9 mouse cellular contexts compared by ENCODE assay signal in the genomic region with DNA sequence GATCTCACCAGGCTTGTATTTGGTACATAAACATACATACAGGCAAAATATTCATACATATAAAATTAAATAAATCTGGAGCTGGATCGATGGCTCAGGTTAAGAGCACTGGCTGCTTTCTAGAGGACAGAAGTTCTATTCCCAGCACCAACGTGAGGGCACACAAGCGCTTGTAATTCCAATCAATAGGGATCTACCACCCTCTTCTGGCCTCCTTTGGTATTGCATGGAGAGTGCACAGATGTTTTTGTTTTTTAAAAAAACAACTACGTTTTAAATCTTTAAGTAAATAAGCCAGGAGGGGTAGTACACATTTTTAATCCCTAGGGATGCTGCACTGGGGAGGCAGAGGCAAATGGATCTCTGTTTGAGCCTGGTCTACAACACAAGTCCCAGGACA. TPM values are rescaled to one million over a fixed set of nuclear protein-coding genes. Genes with fewer than 3 reads are reported as not detected.
DNase-seq lines count a peak whose midpoint lies in the region; ATAC-seq and TF ChIP-seq lines count a peak whose summit lies in the region.
"Had no signal": no experiment of that assay in that cellular context is flagged by ENCODE, and none has a peak within 500 bp of the region (broad histone marks: within the 10 kb centered on the region; RNA-seq: fewer than 3 reads in every experiment).

No protein-coding gene starts in this region.

- H3K36me3 ChIP-seq in midbrain, postnatal 0 days (ENCODE audit: insufficient read depth, low read length), result peaks cover 7% of the 10 kb centered on the region
- H3K36me3 ChIP-seq: hindbrain, embryonic 15.5 days had no signal

- H3K4me3 ChIP-seq in layer of hippocampus, adult 2 months, result no peak overlapping the region
- H3K4me3 ChIP-seq in midbrain, postnatal 0 days (ENCODE audit: low read depth, low read length), result no peak overlapping the region
- H3K4me3 ChIP-seq: hindbrain, embryonic 15.5 days had no signal

- H3K9me3 ChIP-seq in midbrain, postnatal 0 days (ENCODE audit: low read length), result no peaks in the 10 kb centered on the region
- H3K9me3 ChIP-seq: hindbrain, embryonic 15.5 days had no signal

- no peak for ATAC-seq in CD4-positive, CD25-positive, alpha-beta regulatory T cell, adult 4 months
- ATAC-seq in midbrain, postnatal 0 days (ENCODE audit: low FRiP score), result no peak

- H3K4me2 ChIP-seq in midbrain, postnatal 0 days (ENCODE audit: low read depth, low read length, poor library complexity, severe bottlenecking), result no peak overlapping the region
- H3K4me2 ChIP-seq: hindbrain, embryonic 15.5 days had no signal

- H3K27me3 ChIP-seq in midbrain, postnatal 0 days (ENCODE audit: insufficient read depth, low read length), result no peaks in the 10 kb centered on the region
- H3K27me3 ChIP-seq: hindbrain, embryonic 15.5 days had no signal

- TF ChIP-seq CTCF in layer of hippocampus, adult 2 months (conservative IDR thresholded peaks at IDR 0.05), result peak; percentile 86
- peak; percentile 75 for TF ChIP-seq CTCF in midbrain, postnatal 0 days (IDR thresholded peaks at IDR 0.05)

- H3K9ac ChIP-seq in midbrain, postnatal 0 days (replicated peaks; ENCODE audit: low read length, poor library complexity, severe bottlenecking), result no peak overlapping the region
- H3K9ac ChIP-seq: hindbrain, embryonic 15.5 days had no signal

- no peaks in the 10 kb centered on the region for H3K4me1 ChIP-seq in midbrain, postnatal 0 days (ENCODE audit: insufficient read depth, low read length)

- DNase-seq in CD4-positive, CD25-positive, alpha-beta regulatory T cell, adult 2 months (ENCODE audit: low read depth, low spot score), result peak; percentile 83
- DNase-seq in layer of hippocampus, adult 2 months (ENCODE audit: low spot score in 2 of 2), result peak in 1 of 2 experiments; percentile 56
- no peak for DNase-seq in layer of hippocampus, adult 9-11 months
- DNase-seq in c-Kit-negative CD71-positive TER-119-positive erythroid progenitor cells, embryonic 14.5 days (ENCODE audit: low read depth, low spot score), result peak; percentile 77
- DNase-seq in kidney, postnatal 14 days, result peak; percentile 59
- DNase-seq in midbrain, postnatal 0 days (ENCODE audit: low spot score), result peak; percentile 52
- no peak for DNase-seq in layer of hippocampus, postnatal 36 days

- WGBS in midbrain, postnatal 0 days, result 26% methylated on average over 4 of the region's 4 CpGs

- H3K27ac ChIP-seq in layer of hippocampus, adult 2 months, result no peak overlapping the region
- H3K27ac ChIP-seq in midbrain, postnatal 0 days (ENCODE audit: low read depth, low read length), result no peak overlapping the region
- H3K27ac ChIP-seq: hindbrain, embryonic 15.5 days had no signal

RNA-seq across cellular contexts. Expression of a gene that starts 1.8 kb away (rescaled TPM):
- 10 to 100 TPM; 20.9 to 26.5 TPM for polyA plus RNA-seq in CD4-positive, CD25-positive, alpha-beta regulatory T cell, adult 4 months (2017; shearing (Covaris generic))
- total RNA-seq in layer of hippocampus, adult 2 months (2021), result 10 to 100 TPM; 43.5 to 46.0 TPM
- total RNA-seq in midbrain, postnatal 0 days (2014; rRNA removed), result 51.0 and 66.4 TPM in 2 replicates
- polyA plus RNA-seq in midbrain, postnatal 0 days (2015; fragmentation: Nextera tagmentation; extraction: Ambion mirVana), result 66.1 and 69.1 TPM in 2 replicates
- total RNA-seq in layer of hippocampus, postnatal 36 days (2021), result 10 to 100 TPM; 40.2 to 42.5 TPM

RNA-seq across cellular contexts. Expression of a gene that starts 7.8 kb away (rescaled TPM):
- polyA plus RNA-seq in CD4-positive, CD25-positive, alpha-beta regulatory T cell, adult 4 months (2017; shearing (Covaris generic)), result 1 to 10 TPM in 1 of 2 experiments, under 1 TPM in 1; 0.43 to 2.2 TPM
- total RNA-seq in layer of hippocampus, adult 2 months (2021), result 10 to 100 TPM; 14.0 to 15.0 TPM
- 66.6 and 73.1 TPM in 2 replicates for total RNA-seq in midbrain, postnatal 0 days (2014; rRNA removed)
- polyA plus RNA-seq in midbrain, postnatal 0 days (2015; fragmentation: Nextera tagmentation; extraction: Ambion mirVana), result 52.6 and 53.1 TPM in 2 replicates
- 10 to 100 TPM; 14.7 to 14.9 TPM for total RNA-seq in layer of hippocampus, postnatal 36 days (2021)

RNA-seq across cellular contexts. Expression of a gene that starts 14.5 kb away (rescaled TPM):
- not detected for polyA plus RNA-seq in CD4-positive, CD25-positive, alpha-beta regulatory T cell, adult 4 months (2017; shearing (Covaris generic))
- total RNA-seq in layer of hippocampus, adult 2 months (2021), result under 1 TPM in 1 of 2 experiments, not detected in 1; 0.29 TPM
- total RNA-seq in midbrain, postnatal 0 days (2014; rRNA removed), result not detected in 2 replicates
- not detected in 2 replicates for polyA plus RNA-seq in midbrain, postnatal 0 days (2015; fragmentation: Nextera tagmentation; extraction: Ambion mirVana)
- under 1 TPM; 0.28 to 0.60 TPM for total RNA-seq in layer of hippocampus, postnatal 36 days (2021)
- polyA plus RNA-seq: hindbrain, embryonic 15.5 days had no signal

RNA-seq across cellular contexts. Expression of a gene that starts 15.1 kb away (rescaled TPM):
- polyA plus RNA-seq in CD4-positive, CD25-positive, alpha-beta regulatory T cell, adult 4 months (2017; shearing (Covaris generic)), result 10 to 100 TPM; 17.1 to 31.5 TPM
- total RNA-seq in layer of hippocampus, adult 2 months (2021), result 10 to 100 TPM; 72.1 to 76.9 TPM
- total RNA-seq in midbrain, postnatal 0 days (2014; rRNA removed), result 83.4 and 123 TPM in 2 replicates
- polyA plus RNA-seq in midbrain, postnatal 0 days (2015; fragmentation: Nextera tagmentation; extraction: Ambion mirVana), result 159 and 174 TPM in 2 replicates
- 10 to 100 TPM; 69.1 to 73.2 TPM for total RNA-seq in layer of hippocampus, postnatal 36 days (2021)

RNA-seq across cellular contexts. Expression of a gene that starts 20.7 kb away (rescaled TPM):
- polyA plus RNA-seq in CD4-positive, CD25-positive, alpha-beta regulatory T cell, adult 4 months (2017; shearing (Covaris generic)), result under 1 TPM in 1 of 2 experiments, not detected in 1; 0.17 TPM
- total RNA-seq in layer of hippocampus, adult 2 months (2021), result under 1 TPM in 1 of 2 experiments, not detected in 1; 0.17 TPM
- 0.42 and 1.0 TPM in 2 replicates for total RNA-seq in midbrain, postnatal 0 days (2014; rRNA removed)
- polyA plus RNA-seq in midbrain, postnatal 0 days (2015; fragmentation: Nextera tagmentation; extraction: Ambion mirVana), result 0.41 and 0.53 TPM in 2 replicates
- total RNA-seq in layer of hippocampus, postnatal 36 days (2021), result under 1 TPM in 1 of 2 experiments, not detected in 1; 0.12 TPM

Comparison
In these comparisons a context has a peak if more than half of its experiments do, and no peak if none do; other contexts are left out.
1. DNase-seq: peak in CD4-positive, CD25-positive, alpha-beta regulatory T cell, adult 2 months (single experiment), c-Kit-negative CD71-positive TER-119-positive erythroid progenitor cells, embryonic 14.5 days (single experiment), kidney, postnatal 14 days (single experiment) and midbrain, postnatal 0 days (single experiment); none in layer of hippocampus, adult 9-11 months (single experiment) and layer of hippocampus, postnatal 36 days (0 of 2).